Mouse (Mus musculus) liver, embryonic 13.5 days (tissue): ENCODE results near the gene Ror2. TPM values are rescaled to one million over a fixed set of nuclear protein-coding genes. Genes with fewer than 3 reads are reported as not detected.

Source experiments
- ATAC-seq: fragments of 200-750 bp; cut with Nextera tagmentation; 2 replicates; pipeline ENCODE4 v1.8.0; 2017; ENCODE audit warnings: low read depth, mild to moderate bottlenecking, moderate number of reproducible peaks, moderate library complexity
- DNase-seq: peaks from one replicate; pipeline ENCODE4 v3.0.0; 2022
- H3K27ac ChIP-seq: fragments of 300-500 bp; sonication (generic); 2 replicates; pipeline ENCODE4 v1.5.1; 2015; ENCODE audit warnings: moderate library complexity, mild to moderate bottlenecking, inconsistent platforms
- H3K27me3 ChIP-seq: fragments of 300-500 bp; sonication (generic); 2 replicates; pipeline ENCODE4 v1.6.1; 2015; ENCODE audit warnings: mild to moderate bottlenecking, inconsistent platforms
- H3K36me3 ChIP-seq: fragments of 300-500 bp; sonication (generic); 2 replicates; pipeline ENCODE4 v1.6.1; 2015; ENCODE audit warnings: mild to moderate bottlenecking, inconsistent platforms
- H3K4me1 ChIP-seq: fragments of 300-500 bp; sonication (generic); replicated peaks from 2 replicates; pipeline ENCODE4 v1.6.1; 2015; ENCODE audit warnings: inconsistent platforms
- H3K4me2 ChIP-seq: fragments of 300-500 bp; sonication (generic); 2 replicates; pipeline ENCODE4 v1.6.1; 2015; ENCODE audit warnings: inconsistent platforms, mild to moderate bottlenecking, moderate library complexity
- H3K4me3 ChIP-seq: fragments of 300-500 bp; sonication (generic); replicated peaks from 2 replicates; pipeline ENCODE4 v1.5.1; 2015; ENCODE audit warnings: mild to moderate bottlenecking, inconsistent platforms
- H3K9ac ChIP-seq: fragments of 300-500 bp; sonication (generic); 2 replicates; pipeline ENCODE4 v1.6.1; 2015; ENCODE audit warnings: mild to moderate bottlenecking, inconsistent platforms
- H3K9me3 ChIP-seq: fragments of 300-500 bp; sonication (generic); replicated peaks from 2 replicates; pipeline ENCODE4 v1.6.1; 2016; ENCODE audit warnings: inconsistent platforms
- WGBS: fragments of 180-500 bp; shearing (Covaris S2); methylation state at CpG from one replicate; pipeline ENCODE4 v1.1.7; 2015; ENCODE audit not compliant: insufficient replicate concordance; 5-methylcytosine and 5-hydroxymethylcytosine counted together
- polyA plus RNA-seq: library from polyadenylated mRNA; unstranded; fragments of >200 nt; fragmentation: Nextera tagmentation; extraction: Ambion mirVana; gene quantifications from 2 replicates; pipeline ENCODE4 v1.2.1, GENCODE M21; 2015

Ror2 gene
- polyA plus RNA-seq, 1 experiment from 2014 or later = 0.25 TPM

DNA sequence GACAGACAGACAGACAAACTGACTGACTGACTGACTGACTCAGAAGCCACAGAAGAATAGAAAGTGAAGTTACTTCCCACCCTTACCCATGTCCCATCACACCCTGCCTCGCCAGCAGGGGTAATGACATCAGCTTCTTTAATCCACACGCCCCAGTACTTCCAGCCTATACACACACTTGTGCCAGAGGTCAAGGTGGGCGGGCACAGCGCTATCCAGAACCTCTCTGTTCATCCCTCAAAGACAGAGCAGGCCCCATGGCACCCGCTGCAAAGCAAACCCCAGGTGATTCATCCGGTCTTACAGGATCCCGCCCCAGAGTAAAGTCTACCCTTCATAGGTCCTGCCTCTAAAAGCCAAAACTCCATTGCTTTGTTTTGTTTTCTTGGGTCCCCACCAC is 53.5 kb downstream of the Ror2 start:
- no peak overlapping the region for H3K9ac ChIP-seq
- no peaks in the 10 kb centered on the region for H3K4me1 ChIP-seq
- 47% methylated on average over 7 of the region's 7 CpGs for WGBS
- H3K36me3 ChIP-seq = no peaks in the 10 kb centered on the region
- DNase-seq (no peak), ATAC-seq (no peak)
- H3K27ac ChIP-seq = no peak overlapping the region
- no peaks in the 10 kb centered on the region for H3K9me3 ChIP-seq
- no peak overlapping the region for H3K4me2 ChIP-seq
- H3K4me3 ChIP-seq = no peak overlapping the region
- peaks cover 30% of the 10 kb centered on the region; the same call in 1 of the 2 replicates for H3K27me3 ChIP-seq

DNA sequence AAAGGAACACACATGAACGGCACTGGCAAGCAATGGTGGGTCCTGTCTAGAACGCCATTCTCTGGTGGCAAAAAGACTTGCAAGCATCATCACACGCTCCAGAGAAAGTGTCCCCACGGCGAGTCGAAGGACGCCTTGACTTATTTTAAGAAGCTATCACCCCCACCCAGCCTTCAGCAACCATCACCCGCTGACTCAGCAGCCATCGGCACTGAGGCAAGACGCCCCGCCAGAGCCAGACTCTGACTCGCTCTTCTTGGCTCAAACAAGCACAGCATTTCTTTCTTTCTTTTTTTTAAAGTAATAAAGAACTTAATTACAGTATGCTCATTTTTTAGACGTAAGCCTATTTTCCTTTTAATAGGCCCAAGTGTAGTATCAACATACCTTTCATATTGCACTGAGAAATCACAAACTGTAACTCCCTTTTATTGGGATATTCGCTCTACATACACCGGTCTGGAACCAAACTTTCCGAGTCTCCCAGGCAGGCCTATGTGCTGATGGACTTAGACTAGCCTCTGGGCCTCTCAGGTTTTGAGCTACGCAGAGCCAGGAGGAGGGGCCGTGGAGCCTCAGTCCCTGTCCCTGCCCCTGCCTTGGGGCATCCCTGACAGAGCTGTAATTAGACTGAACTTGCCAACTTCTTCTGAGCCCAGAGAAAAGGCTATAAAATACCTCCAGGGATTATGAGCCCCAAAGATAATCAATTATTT is 55.3 kb downstream of the Ror2 start:
- H3K27me3 ChIP-seq = peaks cover 16% of the 10 kb centered on the region; the same call in 1 of the 2 replicates
- DNase-seq (no peak), ATAC-seq (no peak)
- H3K4me3 ChIP-seq = no peak overlapping the region
- no peak overlapping the region for H3K27ac ChIP-seq
- 71% methylated on average over 18 of the region's 18 CpGs for WGBS
- no peaks in the 10 kb centered on the region for H3K36me3 ChIP-seq
- no peaks in the 10 kb centered on the region for H3K4me1 ChIP-seq
- no peaks in the 10 kb centered on the region for H3K9me3 ChIP-seq
- H3K9ac ChIP-seq = no peak overlapping the region
- no peak overlapping the region for H3K4me2 ChIP-seq

GRCm38 (mm10) chr13:53227019-53227418 is 58.9 kb downstream of the Ror2 start:
- Histone ChIP-seq H3K4me1 (no peaks in the 10 kb centered on the region), H3K9me3 (peaks cover 8% of the 10 kb centered on the region; the same call in 1 of the 2 replicates), H3K27ac (no peak overlapping the region), H3K27me3 (no peaks in the 10 kb centered on the region), H3K36me3 (no peaks in the 10 kb centered on the region), H3K4me2 (no peak overlapping the region), H3K4me3 (no peak overlapping the region), H3K9ac (no peak overlapping the region)
- 56% methylated on average over 6 of the region's 6 CpGs for whole genome bisulfite sequencing
- ATAC-seq = no peak
- DNase-seq = no peak

DNA sequence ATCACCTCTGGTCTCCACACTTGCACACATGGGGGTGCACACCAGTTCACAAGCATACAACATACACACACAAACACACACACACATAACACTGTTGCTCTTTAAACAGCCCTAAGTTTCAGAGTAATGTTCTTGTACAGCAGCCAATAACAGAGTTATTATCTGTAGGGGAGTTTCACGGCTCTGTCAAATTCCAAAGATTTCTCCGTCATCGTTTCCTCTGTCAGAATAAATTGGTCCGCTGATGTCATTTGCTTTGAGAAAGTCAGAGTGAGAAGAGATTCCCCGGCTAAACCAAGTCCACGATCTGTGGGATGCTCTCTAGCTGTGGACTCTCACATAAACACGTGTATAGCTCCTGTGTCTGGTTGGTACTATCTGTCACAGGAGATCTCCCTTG is 59.5 kb downstream of the Ror2 start:
- H3K27me3 ChIP-seq = no peaks in the 10 kb centered on the region
- no peak overlapping the region for H3K4me3 ChIP-seq
- DNase-seq (no peak), ATAC-seq (no peak)
- H3K9me3 ChIP-seq = peaks cover 8% of the 10 kb centered on the region; the same call in 1 of the 2 replicates
- no peak overlapping the region for H3K9ac ChIP-seq
- no peak overlapping the region for H3K4me2 ChIP-seq
- H3K27ac ChIP-seq = no peak overlapping the region
- H3K4me1 ChIP-seq = no peaks in the 10 kb centered on the region
- WGBS = 71% methylated on average over 7 of the region's 7 CpGs
- no peaks in the 10 kb centered on the region for H3K36me3 ChIP-seq

- H3K9me3 ChIP-seq = peaks cover 8% of the 10 kb centered on the region; the same call in 1 of the 2 replicates
- no peaks in the 10 kb centered on the region for H3K36me3 ChIP-seq
- no peak overlapping the region for H3K27ac ChIP-seq
- DNase-seq = no peak
- no peak overlapping the region for H3K4me2 ChIP-seq
- H3K27me3 ChIP-seq = no peaks in the 10 kb centered on the region
- 73% methylated on average over 3 of the region's 3 CpGs for WGBS
- no peak for ATAC-seq
- H3K9ac ChIP-seq = no peak overlapping the region
- no peak overlapping the region for H3K4me3 ChIP-seq
- no peaks in the 10 kb centered on the region for H3K4me1 ChIP-seq
Measured at GRCm38 (mm10) chr13:53225925-53226324, 60.0 kb downstream of the Ror2 start.

- WGBS = 71% methylated on average over 6 of the region's 6 CpGs
- Histone ChIP-seq H3K4me2 (no peak overlapping the region), H3K9ac (no peak overlapping the region), H3K27ac (no peak overlapping the region), H3K27me3 (no peaks in the 10 kb centered on the region), H3K36me3 (no peaks in the 10 kb centered on the region), H3K4me3 (no peak overlapping the region), H3K4me1 (no peaks in the 10 kb centered on the region), H3K9me3 (peaks cover 8% of the 10 kb centered on the region; the same call in 1 of the 2 replicates)
- ATAC-seq = no peak
- no peak for DNase-seq
Measured at GRCm38 (mm10) chr13:53221176-53221575, 64.7 kb downstream of the Ror2 start.

DNA sequence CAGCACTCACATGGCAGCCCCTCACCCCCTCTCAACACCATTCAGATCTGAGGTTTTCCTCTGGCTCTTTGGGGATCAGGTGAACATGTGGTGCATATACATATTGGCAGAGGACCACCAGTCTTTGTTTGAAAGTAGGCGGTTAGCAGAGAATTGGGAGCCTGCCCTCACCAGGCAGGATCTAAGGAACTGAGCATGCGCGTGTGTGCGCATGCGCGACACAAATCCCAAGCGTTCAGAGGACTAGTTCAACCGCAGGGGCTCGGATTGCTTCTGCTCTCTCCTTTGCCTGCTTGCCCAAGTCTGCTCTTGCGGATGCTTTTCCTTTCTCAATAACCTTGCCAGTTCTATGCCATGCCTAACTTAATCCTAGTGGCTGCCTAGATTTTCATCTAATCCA is 66.0 kb downstream of the Ror2 start:
- 83% methylated on average over 10 of the region's 10 CpGs for WGBS
- no peak overlapping the region for H3K4me2 ChIP-seq
- H3K27me3 ChIP-seq = no peaks in the 10 kb centered on the region
- no peak overlapping the region for H3K9ac ChIP-seq
- no peak overlapping the region for H3K27ac ChIP-seq
- ATAC-seq (no peak), DNase-seq (no peak)
- H3K36me3 ChIP-seq = no peaks in the 10 kb centered on the region
- no peaks in the 10 kb centered on the region for H3K4me1 ChIP-seq
- H3K4me3 ChIP-seq = no peak overlapping the region
- peaks cover 7% of the 10 kb centered on the region; the same call in 1 of the 2 replicates for H3K9me3 ChIP-seq

- H3K27me3 ChIP-seq = no peaks in the 10 kb centered on the region
- DNase-seq (no peak), ATAC-seq (no peak)
- H3K36me3 ChIP-seq = no peaks in the 10 kb centered on the region
- no peak overlapping the region for H3K4me3 ChIP-seq
- H3K4me2 ChIP-seq = no peak overlapping the region
- H3K9ac ChIP-seq = no peak overlapping the region
- WGBS = 40% methylated on average over 3 of the region's 3 CpGs
- 0 out of 2 replicates have a peak, but pooled peaks cover 2% of the 10 kb centered on the region for H3K9me3 ChIP-seq
- no peak overlapping the region for H3K27ac ChIP-seq
- H3K4me1 ChIP-seq = no peaks in the 10 kb centered on the region
Measured at GRCm38 (mm10) chr13:53219391-53219790, 66.5 kb downstream of the Ror2 start.

DNA sequence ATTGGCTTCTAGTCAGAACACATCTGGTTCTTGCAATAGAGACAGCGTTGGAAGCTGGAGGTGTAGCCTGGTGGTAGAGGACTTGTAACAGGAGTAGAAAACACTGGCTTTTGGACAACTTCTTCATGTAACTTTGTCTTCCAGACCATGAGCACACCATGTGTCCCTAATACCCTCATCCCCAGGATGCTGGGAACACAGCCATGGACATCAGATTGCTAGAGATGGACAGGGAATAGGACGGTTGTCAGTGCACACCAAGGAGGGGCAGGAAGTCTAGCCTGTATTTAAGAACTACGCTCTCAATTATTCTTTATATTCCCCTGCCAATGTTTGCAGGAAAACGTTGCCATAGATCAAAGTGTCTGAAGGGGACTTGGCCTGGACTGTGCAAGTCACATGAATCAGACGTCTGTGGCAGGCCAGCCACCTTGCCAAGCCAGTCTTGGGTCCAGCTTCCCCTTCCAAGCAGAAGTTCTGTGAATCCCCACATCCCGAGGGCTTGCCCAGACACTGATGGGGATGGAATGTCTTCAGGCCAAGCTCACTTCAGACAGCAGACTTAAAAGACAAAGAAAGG is 68.4 kb downstream of the Ror2 start:
- H3K27me3 ChIP-seq = no peaks in the 10 kb centered on the region
- 57% methylated on average over 6 of the region's 6 CpGs for WGBS
- H3K36me3 ChIP-seq = no peaks in the 10 kb centered on the region
- H3K27ac ChIP-seq = no peak overlapping the region
- no peak overlapping the region for H3K4me3 ChIP-seq
- ATAC-seq (no peak), DNase-seq (no peak)
- H3K9ac ChIP-seq = no peak overlapping the region
- H3K4me1 ChIP-seq = no peaks in the 10 kb centered on the region
- H3K9me3 ChIP-seq = no peaks in the 10 kb centered on the region
- no peak overlapping the region for H3K4me2 ChIP-seq

DNA sequence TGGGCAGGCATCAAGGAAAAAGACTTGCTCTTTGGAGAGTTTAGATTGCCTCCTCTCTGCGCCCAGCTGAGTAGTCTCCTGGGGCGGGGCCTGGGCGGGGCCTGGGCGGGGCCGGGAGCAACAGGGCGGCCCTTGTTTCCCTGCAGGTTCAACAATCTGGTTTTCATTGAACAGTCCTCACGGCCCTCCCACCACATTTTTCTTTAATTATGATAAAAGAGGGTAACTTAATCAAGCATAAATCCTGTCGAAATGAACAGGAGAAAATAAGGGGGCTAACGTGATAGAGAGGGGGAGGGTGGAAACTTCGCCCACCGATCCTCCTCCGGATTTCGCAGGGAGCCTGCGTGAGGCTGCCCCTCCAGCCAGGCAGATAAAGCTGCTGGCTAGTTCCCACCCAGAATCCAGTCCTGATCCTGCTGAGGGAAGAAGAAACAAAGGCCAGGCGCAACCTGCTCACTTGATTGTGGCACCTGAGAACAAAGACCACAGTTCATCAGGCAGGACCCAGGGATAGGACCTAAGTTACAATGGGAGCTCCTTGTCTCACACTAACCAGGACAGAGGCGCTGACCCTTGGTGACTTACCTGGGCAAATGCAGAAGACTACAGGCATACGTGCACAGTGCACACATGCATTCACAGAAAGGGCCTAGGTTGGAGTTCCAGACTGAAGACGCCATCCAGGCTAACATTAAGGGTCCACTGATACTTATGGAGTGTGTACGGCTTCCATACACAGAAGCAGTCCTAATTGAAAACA is 73.8 kb downstream of the Ror2 start:
- Histone ChIP-seq H3K27me3 (no peaks in the 10 kb centered on the region), H3K4me2 (peak overlapping the region; percentile 29), H3K9me3 (no peaks in the 10 kb centered on the region), H3K27ac (no peak overlapping the region), H3K9ac (no peak overlapping the region), H3K4me1 (no peaks in the 10 kb centered on the region), H3K36me3 (no peaks in the 10 kb centered on the region), H3K4me3 (no peak overlapping the region)
- ATAC-seq (no peak), DNase-seq (no peak)
- 21% methylated on average over 19 of the region's 19 CpGs for WGBS

- H3K9ac ChIP-seq = no peak overlapping the region
- H3K4me3 ChIP-seq = no peak overlapping the region
- no peaks in the 10 kb centered on the region for H3K36me3 ChIP-seq
- H3K4me2 ChIP-seq = no peak overlapping the region
- no peaks in the 10 kb centered on the region for H3K27me3 ChIP-seq
- no peak for DNase-seq
- no peak for ATAC-seq
- H3K27ac ChIP-seq = no peak overlapping the region
- H3K9me3 ChIP-seq = no peaks in the 10 kb centered on the region
- H3K4me1 ChIP-seq = no peaks in the 10 kb centered on the region
- 67% methylated on average over 10 of the region's 10 CpGs for WGBS
Measured at GRCm38 (mm10) chr13:53208556-53208955, 77.4 kb downstream of the Ror2 start.
